In genomic region chr14:18242638-18243130, GRCm38 (mm10) we compare ENCODE assay signal across 14 mouse cellular contexts.
"Had no signal": no experiment of that assay in that cellular context is flagged by ENCODE, and none has a peak within 500 bp of the region (broad histone marks: within the 10 kb centered on the region; RNA-seq: fewer than 3 reads in every experiment).

No protein-coding gene starts in this region.

- DNase-seq: kidney, adult 9 months; kidney, postnatal 14 days; kidney, postnatal 4 days; left cerebral cortex, postnatal 4 days; liver, postnatal 0 days; lung, embryonic 14.5 days; retina, postnatal 1 day; thymus, postnatal 4 days had no signal

- H3K27ac ChIP-seq: limb, embryonic 12.5 days; limb, embryonic 15.5 days; liver, embryonic 14.5 days; midbrain, embryonic 12.5 days; midbrain, embryonic 15.5 days; neural tube, embryonic 13.5 days had no signal

- H3K27me3 ChIP-seq: limb, embryonic 12.5 days; limb, embryonic 15.5 days; midbrain, embryonic 12.5 days; midbrain, embryonic 15.5 days; neural tube, embryonic 13.5 days had no signal

- H3K9ac ChIP-seq: limb, embryonic 12.5 days; limb, embryonic 15.5 days; liver, embryonic 14.5 days; liver, postnatal 0 days; lung, embryonic 14.5 days; midbrain, embryonic 12.5 days; midbrain, embryonic 15.5 days; neural tube, embryonic 13.5 days had no signal

- H3K36me3 ChIP-seq: limb, embryonic 12.5 days; limb, embryonic 15.5 days; midbrain, embryonic 12.5 days; midbrain, embryonic 15.5 days; neural tube, embryonic 13.5 days had no signal

- H3K4me1 ChIP-seq: limb, embryonic 12.5 days; midbrain, embryonic 12.5 days had no signal

- H3K4me3 ChIP-seq: limb, embryonic 12.5 days; limb, embryonic 15.5 days; midbrain, embryonic 12.5 days; midbrain, embryonic 15.5 days; neural tube, embryonic 13.5 days had no signal

- H3K9me3 ChIP-seq: limb, embryonic 12.5 days; limb, embryonic 15.5 days; midbrain, embryonic 12.5 days; midbrain, embryonic 15.5 days; neural tube, embryonic 13.5 days had no signal
